Mouse (Mus musculus) liver, adult 2 months (tissue): ENCODE measurements around the gene Fam168b.

ENCODE experiments used
- CTCF ChIP-seq: fragments of 200-500 bp; IDR thresholded peaks from 2 replicates; pipeline ENCODE4 v1.5.1; 2011; ENCODE audit warnings: low read depth, low read length, control low read depth
- POLR2A ChIP-seq: fragments of 200-500 bp; IDR thresholded peaks from 2 replicates; pipeline ENCODE4 v1.6.1; 2011; ENCODE audit warnings: low read length, control low read depth; ENCODE audit not compliant: insufficient read depth; ENCODE audit errors: extremely low read depth

- no peak for TF ChIP-seq CTCF
- no peak for TF ChIP-seq POLR2A
Observed at GRCm38 (mm10) chr1:34853786-34854185, 10.9 kb upstream of the Fam168b start.
